Mouse (Mus musculus) testis, adult 2 months (tissue): ENCODE results near the gene Lrrc26. TPM values are rescaled to one million over a fixed set of nuclear protein-coding genes. Genes with fewer than 3 reads are reported as not detected.

Experiments used
- H3K27ac ChIP-seq: fragments of 200-500 bp; 2 replicates; pipeline ENCODE4 v1.5.1; 2012; ENCODE audit warnings: low read depth, low read length; ENCODE audit not compliant: control insufficient read depth, insufficient read depth
- H3K27me3 ChIP-seq: fragments of 200-500 bp; 2 replicates; pipeline ENCODE4 v1.6.1; 2012; ENCODE audit warnings: mild to moderate bottlenecking, low read length, moderate library complexity; ENCODE audit not compliant: control insufficient read depth, insufficient read depth
- H3K36me3 ChIP-seq: fragments of 200-500 bp; 2 replicates; pipeline ENCODE4 v1.6.1; 2012; ENCODE audit warnings: mild to moderate bottlenecking, low read length; ENCODE audit not compliant: control insufficient read depth, insufficient read depth
- H3K4me1 ChIP-seq: fragments of 200-500 bp; 2 replicates; pipeline ENCODE4 v1.6.1; 2012; ENCODE audit warnings: low read length; ENCODE audit not compliant: control insufficient read depth, insufficient read depth
- H3K4me3 ChIP-seq: fragments of 200-500 bp; 2 replicates; pipeline ENCODE4 v1.5.1; 2012; ENCODE audit warnings: low read depth, mild to moderate bottlenecking, low read length, moderate library complexity, mixed read lengths; ENCODE audit not compliant: control insufficient read depth
- CTCF ChIP-seq: fragments of 200-500 bp; IDR thresholded peaks from 2 replicates; pipeline ENCODE4 v1.5.1; 2012; ENCODE audit warnings: low read depth, mild to moderate bottlenecking, inconsistent platforms, low read length, moderate library complexity; ENCODE audit not compliant: control insufficient read depth, insufficient read depth, insufficient replicate concordance
- POLR2A ChIP-seq: fragments of 200-500 bp; IDR thresholded peaks from 2 replicates; pipeline ENCODE4 v1.6.1; 2012; ENCODE audit warnings: low read depth, mild to moderate bottlenecking, inconsistent platforms, low read length, moderate library complexity; ENCODE audit not compliant: control insufficient read depth
- polyA plus RNA-seq: library from polyadenylated mRNA; depleted of rRNA; stranded (reverse); fragments of >200 nt; gene quantifications from 2 replicates; pipeline ENCODE4 v1.2.3, GENCODE M21; 2012

Lrrc26 gene
- polyA plus RNA-seq, 1 experiment = 3.5 TPM

DNA sequence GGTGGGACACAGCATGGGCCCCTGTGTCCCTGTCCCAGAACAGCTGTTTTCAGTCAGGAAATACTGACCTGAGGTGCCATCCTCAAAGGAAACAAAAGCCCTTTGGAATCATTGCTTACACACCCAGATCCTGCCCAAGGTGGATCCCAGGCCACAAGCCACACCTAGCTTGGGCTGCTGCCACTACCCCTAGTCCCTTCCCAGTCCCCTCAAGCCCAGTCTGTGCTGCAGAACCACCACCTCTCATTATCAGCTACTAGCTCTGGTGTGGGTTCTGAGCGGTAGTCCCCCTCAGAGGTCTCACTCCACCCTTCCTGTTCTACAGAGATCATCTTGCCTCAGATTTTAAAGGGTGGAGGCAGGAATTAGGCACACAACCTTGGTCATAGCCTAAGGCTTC is 3.4 kb upstream of the Lrrc26 start:
- Histone ChIP-seq H3K27me3 (no peaks in the 10 kb centered on the region), H3K36me3 (peaks cover 5% of the 10 kb centered on the region), H3K27ac (no peak overlapping the region), H3K4me1 (peaks cover 5% of the 10 kb centered on the region), H3K4me3 (peak overlapping the region; percentile 76)
- TF ChIP-seq CTCF = no peak
- no peak for TF ChIP-seq POLR2A

DNA sequence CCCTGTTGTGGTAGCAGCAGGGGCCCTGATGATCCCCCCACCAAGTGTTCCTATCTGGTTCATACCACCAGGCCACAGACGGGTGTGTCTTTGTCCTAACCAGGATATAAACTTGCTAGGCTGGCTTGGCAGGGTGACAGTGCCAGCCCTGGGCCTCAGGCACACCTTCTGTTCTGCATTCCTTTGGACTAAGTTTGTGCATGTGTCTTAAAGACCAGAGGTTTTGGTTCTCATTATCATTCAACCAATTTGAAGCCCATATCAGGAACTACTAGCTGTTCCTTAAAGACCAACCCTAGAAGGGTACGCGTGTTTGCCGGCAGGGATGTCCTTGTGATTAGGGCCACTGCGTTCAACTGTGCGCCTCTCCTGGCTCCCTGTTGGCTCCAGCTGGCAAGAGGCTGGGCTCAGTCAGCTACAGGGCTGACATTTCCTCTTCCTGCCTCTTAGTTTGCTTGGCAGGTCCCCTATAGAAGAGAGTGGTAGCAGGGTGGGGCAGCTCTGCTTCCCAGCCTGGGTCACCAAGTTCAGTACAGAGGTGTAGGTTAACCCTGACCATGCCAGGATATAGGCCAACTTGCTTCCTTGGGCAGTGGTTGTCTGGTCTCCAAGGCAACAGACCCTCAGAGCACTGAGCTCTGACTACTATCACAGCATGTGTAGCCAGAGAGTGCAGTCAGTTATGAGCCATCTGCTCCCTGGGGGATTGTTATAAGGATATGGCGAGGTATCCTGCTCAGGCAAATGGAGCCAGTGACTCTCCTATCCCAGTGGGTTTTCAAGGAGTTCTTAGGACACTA is 2.7 kb upstream of the Lrrc26 start:
- peaks cover 5% of the 10 kb centered on the region for H3K4me1 ChIP-seq
- H3K4me3 ChIP-seq = peak overlapping the region; percentile 76
- peaks cover 5% of the 10 kb centered on the region for H3K36me3 ChIP-seq
- peak overlapping the region; percentile 33 for H3K27ac ChIP-seq
- no peaks in the 10 kb centered on the region for H3K27me3 ChIP-seq
- TF ChIP-seq CTCF = no peak
- TF ChIP-seq POLR2A = no peak

DNA sequence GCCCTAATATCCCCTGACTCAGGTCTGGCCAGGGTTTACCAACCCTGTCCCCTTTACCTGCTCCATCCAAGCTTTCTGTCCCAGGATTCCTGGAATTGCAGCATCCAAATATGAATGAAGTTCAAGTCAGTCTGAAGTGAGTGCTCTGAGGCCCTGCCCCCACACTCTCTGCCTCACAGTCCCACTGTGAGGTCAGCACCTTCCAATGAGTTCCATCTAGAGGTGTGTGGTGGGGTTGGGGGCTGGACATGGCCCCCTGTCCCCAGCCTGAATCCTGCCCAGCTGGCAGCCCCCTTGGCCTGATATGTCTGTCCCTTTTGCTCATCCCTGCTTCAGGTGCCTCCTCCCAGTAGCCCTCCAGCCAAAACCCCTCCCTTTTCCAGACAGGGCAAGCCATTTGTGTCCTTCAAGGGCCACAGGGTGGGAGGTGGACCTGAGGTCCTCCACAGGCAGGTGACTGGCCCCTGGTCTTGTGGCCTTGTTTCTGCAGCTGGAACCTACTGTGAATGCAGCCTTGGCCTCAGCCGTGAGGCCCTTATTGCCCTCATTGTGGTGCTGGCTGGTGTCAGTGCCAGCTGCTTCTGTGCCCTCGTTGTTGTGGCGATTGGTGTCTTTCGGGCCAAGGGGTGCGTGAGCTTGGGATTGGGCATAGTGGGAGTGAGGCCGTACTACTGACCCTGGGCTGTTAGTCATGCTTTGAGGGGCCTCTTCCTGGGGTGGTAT is 1.6 kb upstream of the Lrrc26 start, which contains the start of gene Tmem210:
Gene Tmem210, plus strand, starts transcription at position 219 of the 723 bp plus-strand sequence.
- Histone ChIP-seq H3K4me3 (peak within 1 kb of the TSS; percentile 76), H3K4me1 (peaks cover 8% of the 10 kb centered on the region), H3K36me3 (peaks cover 5% of the 10 kb centered on the region), H3K27me3 (no peaks in the 10 kb centered on the region), H3K27ac (peak within 1 kb of the TSS; percentile 54)
- TF ChIP-seq POLR2A (peak; percentile 63), CTCF (no peak)

DNA sequence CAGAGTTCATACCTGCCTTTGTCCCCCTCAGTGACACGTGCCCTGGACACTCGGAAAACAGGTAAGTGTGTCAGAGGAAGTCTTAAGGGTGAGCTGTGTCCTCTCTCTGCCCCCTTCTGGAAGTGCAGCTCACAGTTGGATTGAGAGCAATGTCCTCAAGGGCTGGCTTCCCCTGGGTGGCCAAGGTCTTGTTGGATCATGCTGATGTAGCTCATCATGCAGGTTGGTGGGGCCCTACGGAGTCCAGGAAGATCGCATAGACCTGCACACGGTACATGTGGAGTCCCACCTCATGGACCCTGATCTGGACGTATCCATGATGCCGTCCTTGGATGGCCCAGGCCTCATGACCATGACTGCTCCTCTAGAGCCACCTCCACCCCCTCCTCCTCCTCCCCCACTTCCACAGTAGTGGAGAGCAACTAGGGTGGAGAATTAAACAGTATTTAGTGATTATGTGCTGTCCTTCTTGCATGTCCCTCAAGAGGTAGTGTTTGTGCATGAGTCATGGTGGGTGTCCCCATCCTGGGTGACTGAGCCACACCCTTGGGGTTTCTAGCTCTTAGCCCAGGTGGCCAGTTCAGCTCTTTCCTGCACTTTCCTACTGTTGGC is 875 bp upstream of the Lrrc26 start:
- Histone ChIP-seq H3K4me1 (peaks cover 8% of the 10 kb centered on the region), H3K4me3 (peak overlapping the region; percentile 76), H3K27me3 (no peaks in the 10 kb centered on the region), H3K27ac (no peak overlapping the region), H3K36me3 (peaks cover 5% of the 10 kb centered on the region)
- TF ChIP-seq CTCF (no peak), POLR2A (no peak)

DNA sequence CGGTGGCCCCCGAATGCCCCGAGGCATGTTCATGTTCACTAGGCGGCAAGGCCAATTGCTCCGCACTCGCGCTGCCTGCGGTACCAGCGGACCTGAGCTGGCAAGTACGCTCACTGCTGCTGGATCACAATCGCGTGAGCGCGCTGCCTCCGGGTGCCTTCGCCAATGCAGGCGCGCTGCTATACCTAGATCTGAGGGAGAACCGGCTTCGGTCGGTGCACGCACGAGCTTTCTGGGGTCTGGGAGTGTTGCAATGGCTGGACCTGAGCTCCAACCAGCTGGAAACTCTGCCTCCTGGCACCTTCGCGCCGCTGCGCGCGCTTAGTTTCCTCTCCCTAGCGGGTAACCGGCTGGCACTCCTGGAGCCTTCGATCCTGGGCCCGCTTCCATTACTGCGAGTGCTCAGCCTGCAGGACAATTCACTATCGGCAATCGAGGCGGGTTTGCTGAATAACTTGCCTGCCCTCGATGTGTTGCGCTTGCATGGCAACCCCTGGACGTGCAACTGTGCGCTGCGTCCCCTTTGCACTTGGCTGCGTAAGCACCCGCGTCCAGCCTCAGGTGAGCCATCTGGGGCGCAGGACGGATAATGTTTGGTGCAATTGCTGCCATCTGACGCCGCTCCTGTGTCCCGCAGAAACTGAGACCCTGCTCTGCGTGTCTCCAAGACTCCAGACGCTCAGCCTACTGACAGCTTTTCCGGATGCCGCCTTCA is 543 bp downstream of the Lrrc26 start:
- H3K27ac ChIP-seq = no peak overlapping the region
- TF ChIP-seq CTCF (no peak), POLR2A (0 out of 2 replicates have a peak, but pooled peaks have one; percentile 2)
- no peaks in the 10 kb centered on the region; the same call in 1 of the 2 replicates for H3K36me3 ChIP-seq
- no peaks in the 10 kb centered on the region for H3K27me3 ChIP-seq
- H3K4me3 ChIP-seq = peak overlapping the region; percentile 76
- H3K4me1 ChIP-seq = peaks cover 8% of the 10 kb centered on the region

DNA sequence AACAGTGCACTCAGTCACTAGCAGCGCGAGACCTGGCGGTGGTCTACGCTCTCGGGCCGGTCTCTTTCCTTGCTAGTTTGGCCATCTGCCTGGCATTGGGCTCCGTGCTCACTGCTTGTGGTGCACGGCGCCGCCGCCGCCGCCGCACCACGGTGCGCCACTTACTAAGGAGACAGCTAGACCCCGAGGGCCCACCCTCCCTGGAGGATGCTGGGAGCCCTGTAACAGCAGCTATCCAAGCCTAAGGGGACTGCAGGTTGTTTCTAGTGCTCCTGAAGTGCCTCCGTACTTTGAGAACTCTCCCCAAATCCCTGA is 1.1 kb downstream of the Lrrc26 start:
- H3K27ac ChIP-seq = no peak overlapping the region
- peak overlapping the region; percentile 76 for H3K4me3 ChIP-seq
- H3K27me3 ChIP-seq = no peaks in the 10 kb centered on the region
- H3K4me1 ChIP-seq = peaks cover 8% of the 10 kb centered on the region
- no peaks in the 10 kb centered on the region for H3K36me3 ChIP-seq
- TF ChIP-seq CTCF (no peak), POLR2A (no peak)
